In genomic region chr8:122677481-122678021, GRCm38 (mm10) we compare ENCODE assay signal across 8 mouse cellular contexts. TPM values are rescaled to one million over a fixed set of nuclear protein-coding genes. Genes with fewer than 3 reads are reported as not detected.
DNase-seq lines count a peak whose midpoint lies in the region; ATAC-seq and TF ChIP-seq lines count a peak whose summit lies in the region.

No protein-coding gene starts in this region.

- 3% methylated on average over 35 of the region's 35 CpGs for WGBS in heart, embryonic 10.5 days
- WGBS in forebrain, embryonic 10.5 days = 1% methylated on average over 35 of the region's 35 CpGs

- H3K9ac ChIP-seq in ES-Bruce4 (ENCODE audit: low read depth, poor library complexity, severe bottlenecking) = peak overlapping the region; percentile 79

- TF ChIP-seq EP300 in ES-Bruce4 (IDR thresholded peaks at IDR 0.05; ENCODE audit: insufficient read depth, low read depth, low read length) = no peak

- H3K27me3 ChIP-seq in heart, embryonic 10.5 days (ENCODE audit: insufficient read depth, poor library complexity, severe bottlenecking) = peaks cover 94% of the 10 kb centered on the region
- peaks cover 10% of the 10 kb centered on the region for H3K27me3 ChIP-seq in ES-Bruce4 (ENCODE audit: control insufficient read depth, insufficient read depth, low read length, poor library complexity, severe bottlenecking)
- H3K27me3 ChIP-seq in forebrain, embryonic 10.5 days (ENCODE audit: poor library complexity, severe bottlenecking) = peaks cover 100% of the 10 kb centered on the region

- peaks cover 12% of the 10 kb centered on the region; the same call in 1 of the 2 replicates for H3K36me3 ChIP-seq in heart, embryonic 10.5 days
- no peaks in the 10 kb centered on the region for H3K36me3 ChIP-seq in ES-Bruce4 (ENCODE audit: control insufficient read depth, insufficient read depth, low read length, poor library complexity, severe bottlenecking)
- no peaks in the 10 kb centered on the region for H3K36me3 ChIP-seq in forebrain, embryonic 10.5 days (replicated peaks)

- no peak for DNase-seq in heart, embryonic 10.5 days (ENCODE audit: low spot score)
- DNase-seq in heart, adult 9 months (ENCODE audit: low spot score in 2 of 2) = no peak
- DNase-seq in forebrain, embryonic 10.5 days (ENCODE audit: extremely low spot score, low spot score) = no peak
- DNase-seq in kidney, postnatal 10 days = peak; percentile 50
- DNase-seq in neural tube, embryonic 10.5 days (ENCODE audit: extremely low spot score, low spot score) = peak; percentile 59
- no peak for DNase-seq in layer of hippocampus, adult 18-20 months (ENCODE audit: low spot score in 2 of 2)

- TF ChIP-seq POLR2A in ES-Bruce4 (IDR thresholded peaks at IDR 0.05; ENCODE audit: insufficient read depth, low read length) = no peak

- no peaks in the 10 kb centered on the region for H3K9me3 ChIP-seq in heart, embryonic 10.5 days
- H3K9me3 ChIP-seq in ES-Bruce4 (replicated peaks; ENCODE audit: control insufficient read depth, insufficient read depth, low read length, poor library complexity, severe bottlenecking) = no peaks in the 10 kb centered on the region
- H3K9me3 ChIP-seq in forebrain, embryonic 10.5 days = no peaks in the 10 kb centered on the region

- no peak for TF ChIP-seq CTCF in ES-Bruce4 (IDR thresholded peaks at IDR 0.05; ENCODE audit: low read depth, low read length)

- H3K4me3 ChIP-seq in heart, embryonic 10.5 days = peak overlapping the region; percentile 87
- H3K4me3 ChIP-seq in ES-Bruce4 (ENCODE audit: low read depth, low read length) = peak overlapping the region; percentile 24
- peak overlapping the region; percentile 71 for H3K4me3 ChIP-seq in forebrain, embryonic 10.5 days

- H3K27ac ChIP-seq in heart, embryonic 10.5 days = peak overlapping the region; percentile 87
- H3K27ac ChIP-seq in ES-Bruce4 (ENCODE audit: insufficient read depth, low read length) = no peak overlapping the region
- H3K27ac ChIP-seq in forebrain, embryonic 10.5 days = peak overlapping the region; percentile 85

- no peak for ATAC-seq in monocyte, adult 5-6 weeks (replicated peaks; ENCODE audit: insufficient number of reproducible peaks, low FRiP score, low TSS enrichment, poor library complexity, severe bottlenecking)

- H3K4me1 ChIP-seq in heart, embryonic 10.5 days = peaks cover 61% of the 10 kb centered on the region
- no peaks in the 10 kb centered on the region for H3K4me1 ChIP-seq in ES-Bruce4 (ENCODE audit: control insufficient read depth, insufficient read depth, low read length)
- H3K4me1 ChIP-seq in forebrain, embryonic 10.5 days = peaks cover 62% of the 10 kb centered on the region

RNA-seq across cellular contexts. Expression of gene Cbfa2t3, which starts 21.4 kb away (rescaled TPM):
- polyA plus RNA-seq in heart, embryonic 10.5 days (2016; fragmentation: Nextera tagmentation; extraction: Ambion mirVana) = 3.8 and 5.5 TPM in 2 replicates
- 0.17 and 0.42 TPM in 2 replicates for polyA plus RNA-seq in ES-Bruce4 (2011; ENCODE audit: insufficient read depth, insufficient read length, low read depth, missing spikeins)
- 1.6 and 2.4 TPM in 2 replicates for polyA plus RNA-seq in forebrain, embryonic 10.5 days (2016; fragmentation: Nextera tagmentation; extraction: Ambion mirVana)
- 21.2 to 48.6 TPM (median 32.6 TPM) in 3 replicates for total RNA-seq in monocyte, adult 5-6 weeks (2017)
- total RNA-seq in layer of hippocampus, adult 18-20 months (2021) = 10 to 100 TPM; 46.3 to 52.5 TPM

RNA-seq across cellular contexts. Expression of gene Pabpn1l, which starts 55.0 kb away (rescaled TPM):
- polyA plus RNA-seq in heart, embryonic 10.5 days (2016; fragmentation: Nextera tagmentation; extraction: Ambion mirVana) = 0.19 TPM in 1 of 2 replicates, not detected in the other
- polyA plus RNA-seq in ES-Bruce4 (2011; ENCODE audit: insufficient read depth, insufficient read length, low read depth, missing spikeins) = not detected in 2 replicates
- polyA plus RNA-seq in forebrain, embryonic 10.5 days (2016; fragmentation: Nextera tagmentation; extraction: Ambion mirVana) = not detected in 2 replicates
- not detected in 3 replicates for total RNA-seq in monocyte, adult 5-6 weeks (2017)
- total RNA-seq in layer of hippocampus, adult 18-20 months (2021) = not detected

Comparison
In these comparisons a context has a peak if more than half of its experiments do, and no peak if none do; other contexts are left out.
1. DNase-seq: peak in kidney, postnatal 10 days (single experiment) and neural tube, embryonic 10.5 days (single experiment); none in heart, embryonic 10.5 days (single experiment), heart, adult 9 months (0 of 2), forebrain, embryonic 10.5 days (single experiment) and layer of hippocampus, adult 18-20 months (0 of 2).
2. H3K4me3 ChIP-seq: peak in every context shown above with its lines; median percentile 87 in heart, embryonic 10.5 days; 71 in forebrain, embryonic 10.5 days; 24 in ES-Bruce4.